Mouse (Mus musculus) forebrain, postnatal 0 days (tissue): ENCODE results near the gene Rictor. TPM values are rescaled to one million over a fixed set of nuclear protein-coding genes. Genes with fewer than 3 reads are reported as not detected.

Experiments
- ATAC-seq: fragments of 200-750 bp; cut with Nextera tagmentation; 2 replicates; pipeline ENCODE4 v1.8.0; 2017; ENCODE audit warnings: mild to moderate bottlenecking, moderate library complexity
- DNase-seq: peaks from one replicate; pipeline ENCODE4 v3.0.0-alpha.2; 2015
- H3K27ac ChIP-seq: fragments of 300-500 bp; sonication (generic); 2 replicates; pipeline ENCODE4 v1.5.1; 2014; ENCODE audit warnings: low read depth, mild to moderate bottlenecking, antibody characterized with exemption, low read length, moderate library complexity, mixed read lengths
- H3K27me3 ChIP-seq: fragments of 300-500 bp; sonication (generic); 2 replicates; pipeline ENCODE4 v1.6.1; 2014; ENCODE audit warnings: mild to moderate bottlenecking, low read length, mixed read lengths; ENCODE audit not compliant: insufficient read depth
- H3K36me3 ChIP-seq: fragments of 300-500 bp; sonication (generic); 2 replicates; pipeline ENCODE4 v1.6.1; 2014; ENCODE audit warnings: mild to moderate bottlenecking, moderate library complexity; ENCODE audit not compliant: insufficient read depth
- H3K4me1 ChIP-seq: fragments of 300-500 bp; sonication (generic); 2 replicates; pipeline ENCODE4 v1.6.1; 2014; ENCODE audit warnings: antibody characterized with exemption; ENCODE audit not compliant: insufficient read depth
- H3K4me2 ChIP-seq: fragments of 300-500 bp; sonication (generic); 2 replicates; pipeline ENCODE4 v1.6.1; 2014; ENCODE audit warnings: low read depth, mild to moderate bottlenecking, moderate library complexity
- H3K4me3 ChIP-seq: fragments of 300-500 bp; sonication (generic); 2 replicates; pipeline ENCODE4 v1.5.1; 2014; ENCODE audit warnings: low read depth, low read length, mixed read lengths
- H3K9ac ChIP-seq: fragments of 300-500 bp; sonication (generic); 2 replicates; pipeline ENCODE4 v1.6.1; 2014; ENCODE audit warnings: mild to moderate bottlenecking
- H3K9me3 ChIP-seq: fragments of 300-500 bp; sonication (generic); 2 replicates; pipeline ENCODE4 v1.6.1; 2016; ENCODE audit warnings: low read length
- CTCF ChIP-seq: sonication (generic); IDR thresholded peaks from 2 replicates; pipeline ENCODE4 v1.5.1; 2016; ENCODE audit warnings: antibody characterized with exemption, control low read depth, low read depth
- WGBS: fragments of 180-500 bp; shearing (Covaris S2); extraction: QIAGEN DNeasy Blood & Tissue Kit; methylation state at CpG from one replicate; pipeline ENCODE4 v1.1.7; 2014; 5-methylcytosine and 5-hydroxymethylcytosine counted together
- polyA plus RNA-seq: library from polyadenylated mRNA; unstranded; fragments of >200 nt; fragmentation: Nextera tagmentation; extraction: Ambion mirVana; gene quantifications from 2 replicates; pipeline ENCODE4 v1.2.1, GENCODE M21; 2015
- total RNA-seq: library from RNA; depleted of rRNA; stranded (reverse); fragments of >200 nt; gene quantifications from 2 replicates; pipeline ENCODE4 v1.2.3, GENCODE M21; 2014; rRNA removed

Gene Rictor
- total and polyA plus RNA-seq, 2 experiments from 2014 or later: 32.9 to 42.0 TPM

DNA sequence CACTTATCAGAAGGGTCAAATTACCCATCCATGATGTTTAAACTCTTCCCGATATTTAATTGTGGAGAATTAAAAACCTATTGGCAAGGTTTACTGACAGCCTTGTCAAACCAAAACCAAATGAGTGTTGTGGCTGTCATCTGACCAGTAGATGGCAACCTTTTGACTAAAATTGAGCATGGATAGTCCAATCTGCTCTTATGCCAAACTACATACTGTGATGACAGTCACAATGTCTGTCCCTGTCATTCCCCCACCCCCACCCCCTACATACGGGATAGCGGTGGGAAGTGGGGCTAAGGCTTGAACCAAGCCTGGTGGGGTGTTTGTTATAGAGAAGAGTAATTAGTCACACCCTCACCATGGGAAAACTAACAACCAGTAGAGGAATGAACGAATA, 132.0 kb downstream of the Rictor start:
- ATAC-seq: peak; percentile 32; the same call in 1 of the 2 replicates
- 49% methylated on average over 4 of the region's 4 CpGs for WGBS
- no peak overlapping the region for H3K9ac ChIP-seq

DNA sequence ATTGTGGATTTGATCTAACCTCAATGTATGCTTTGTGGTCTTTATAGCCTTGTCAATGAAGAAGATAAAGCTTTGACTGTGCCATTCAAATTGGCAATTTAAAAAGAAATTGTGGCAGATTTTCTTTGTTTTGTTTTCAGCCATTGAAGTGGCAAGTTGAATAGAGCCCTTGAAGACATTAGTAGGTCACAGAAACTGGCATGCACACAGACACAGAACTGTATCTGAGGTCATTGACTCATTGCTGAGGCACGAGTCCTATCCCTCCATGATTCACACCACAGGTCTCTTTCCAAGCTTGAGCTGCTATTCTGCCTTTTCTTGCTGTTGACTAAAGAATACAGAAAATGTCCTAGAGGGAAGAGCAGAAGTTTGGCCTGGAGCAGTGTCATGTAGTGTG, 141.7 kb downstream of the Rictor start:
- Histone ChIP-seq H3K4me2 (no peak overlapping the region), H3K36me3 (no peaks in the 10 kb centered on the region), H3K27me3 (no peaks in the 10 kb centered on the region), H3K9ac (no peak overlapping the region), H3K4me3 (no peak overlapping the region), H3K9me3 (no peaks in the 10 kb centered on the region), H3K27ac (no peak overlapping the region), H3K4me1 (no peaks in the 10 kb centered on the region)
- no peak for TF ChIP-seq CTCF
- DNase-seq (no peak), ATAC-seq (no peak)
- WGBS: 26% methylated on average over 1 of the region's 1 CpGs

More for the DNA sequence above, 132.0 kb downstream of the Rictor start:
- Histone ChIP-seq H3K27me3 (no peaks in the 10 kb centered on the region), H3K27ac (no peak overlapping the region), H3K4me2 (no peak overlapping the region), H3K4me3 (no peak overlapping the region), H3K9me3 (no peaks in the 10 kb centered on the region), H3K4me1 (no peaks in the 10 kb centered on the region), H3K36me3 (no peaks in the 10 kb centered on the region)
- DNase-seq: peak; percentile 34
- peak; percentile 60 for TF ChIP-seq CTCF

Other genes with a start within 250 kb of the Rictor start
- gene Fyb, start 185.5 kb upstream of the Rictor start, total RNA-seq: 0.54 and 0.95 TPM in 2 replicates
- gene Fyb, start 185.5 kb upstream of the Rictor start, polyA plus RNA-seq: 1.9 and 2.2 TPM in 2 replicates
- gene Osmr, start 166.6 kb downstream of the Rictor start, total RNA-seq: 1.8 and 2.6 TPM in 2 replicates
- 1.1 and 1.7 TPM in 2 replicates for gene Osmr, start 166.6 kb downstream of the Rictor start, polyA plus RNA-seq